Mouse (Mus musculus) adrenal gland, postnatal 36 days (tissue): ENCODE data around the gene Aqp6. TPM values are rescaled to one million over a fixed set of nuclear protein-coding genes. Genes with fewer than 3 reads are reported as not detected.
A peak's percentile ranks its signal among the peaks of the same experiment; 100 is the strongest.

Source experiments
- DNase-seq, 2 experiments: peaks; one replicate each; pipeline ENCODE4 v3.0.0; 2021; ENCODE audit warnings: mixed read lengths in 1 of 2
- long read RNA-seq, 2 experiments: library from polyadenylated mRNA; stranded (forward); transcript quantifications; one replicate each; pipeline ENCODE4 v2.0.0; 2021; ENCODE audit warnings: borderline sequencing depth in 2 of 2
- total RNA-seq, 2 experiments: library from RNA; stranded (reverse); gene quantifications; 2 replicates each; pipeline ENCODE4 v1.2.3; 2021

Aqp6 gene
- not detected for total RNA-seq
- long read RNA-seq, experiment 1: 0 reads
- long read RNA-seq, experiment 2: 0 reads

DNA sequence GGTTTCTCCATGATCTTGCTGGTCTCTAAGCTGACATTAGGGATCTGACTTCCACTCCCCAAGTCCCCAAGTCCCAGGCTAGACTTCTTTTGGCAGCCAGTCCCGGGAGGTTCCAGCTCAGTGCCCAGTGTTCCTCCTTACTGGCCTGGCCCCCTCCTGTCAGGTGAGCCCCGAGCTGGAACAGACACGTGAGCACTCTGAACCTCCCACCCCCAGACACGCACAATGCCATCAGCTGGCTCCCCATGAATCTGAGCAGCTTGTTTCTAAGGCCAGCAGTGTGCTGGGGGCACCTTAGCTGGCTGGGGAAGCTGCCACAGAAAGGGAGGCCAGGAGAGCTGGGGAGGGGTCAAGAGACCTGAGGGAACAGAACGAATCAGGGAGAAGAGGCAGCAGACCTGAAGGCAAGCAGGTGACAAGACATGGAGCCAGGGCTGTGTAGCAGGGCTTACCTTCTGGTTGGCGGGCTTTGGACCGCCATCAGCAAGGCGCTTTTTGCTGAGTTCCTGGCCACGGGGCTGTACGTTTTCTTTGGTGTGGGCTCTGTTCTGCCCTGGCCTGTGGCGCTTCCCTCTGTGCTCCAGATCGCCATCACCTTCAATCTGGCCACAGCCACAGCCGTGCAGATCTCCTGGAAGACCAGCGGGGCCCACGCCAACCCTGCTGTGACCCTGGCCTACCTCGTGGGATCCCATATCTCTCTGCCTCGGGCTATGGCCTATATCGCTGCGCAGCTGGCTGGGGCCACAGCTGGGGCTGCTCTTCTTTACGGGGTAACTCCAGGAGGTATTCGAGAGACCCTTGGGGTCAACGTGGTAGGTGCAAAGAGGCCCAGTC lies at the start of gene Aqp6:
Gene Aqp6 (plus strand): TSS at position 415 of the 837 bp plus-strand sequence.
- no peak for DNase-seq

DNA sequence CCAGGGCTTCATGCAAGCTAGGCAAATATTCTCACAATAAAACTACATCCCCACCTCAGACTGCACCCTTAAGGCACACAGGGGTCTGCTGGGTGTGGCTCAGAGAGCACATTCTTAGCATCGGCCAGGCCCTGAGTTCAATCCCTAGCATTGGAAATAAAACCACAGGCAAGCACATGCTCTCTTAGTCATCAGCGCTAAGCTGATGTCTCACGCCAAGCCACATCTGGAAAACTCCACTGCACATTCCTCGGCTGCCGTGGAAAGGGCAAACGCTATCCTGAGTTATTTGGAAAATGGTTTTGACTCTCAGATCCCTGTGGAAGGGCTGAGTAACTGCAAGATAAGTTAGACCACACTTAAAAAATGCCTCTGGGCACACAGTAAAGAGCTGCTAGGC lies 47.4 kb upstream of the Aqp6 start:
- DNase-seq: no peak

DNA sequence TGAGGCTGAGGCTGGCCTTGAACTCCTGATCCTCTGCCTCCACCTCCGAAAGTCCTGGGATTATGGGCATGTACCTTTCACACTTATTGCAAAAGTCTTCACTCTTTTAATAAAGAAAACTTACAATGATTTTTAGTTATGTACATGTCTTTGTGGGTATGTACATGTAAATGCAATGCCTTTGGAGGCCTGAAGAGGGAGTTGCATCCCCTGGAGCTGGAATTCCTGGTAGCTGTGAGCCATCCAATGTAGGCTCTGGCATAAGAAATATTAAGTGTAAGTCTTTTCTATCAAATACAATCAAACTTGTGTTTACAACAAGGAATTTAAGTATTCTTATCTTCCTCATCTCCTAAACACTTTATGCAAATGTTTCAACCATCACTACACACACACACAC lies 42.3 kb upstream of the Aqp6 start:
- no peak for DNase-seq

DNA sequence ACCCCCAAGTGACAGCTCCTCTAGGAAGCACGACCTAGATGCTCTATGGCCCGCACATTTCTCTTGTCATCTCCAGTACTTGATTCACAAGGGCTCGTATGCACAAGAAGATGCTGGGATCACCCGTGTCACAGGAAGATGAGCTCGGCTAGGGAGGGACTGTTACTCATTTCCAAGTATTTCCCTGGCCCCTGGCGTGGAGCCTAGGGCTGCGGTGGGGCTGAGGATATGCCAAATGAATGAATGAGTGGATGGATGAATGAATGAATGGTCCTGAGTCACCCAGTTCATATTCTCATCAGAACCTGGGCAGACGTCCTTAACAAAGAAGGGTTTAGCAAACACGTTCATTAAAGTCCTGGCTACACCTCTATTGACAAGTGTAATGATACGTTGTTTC lies 41.0 kb upstream of the Aqp6 start:
- DNase-seq: no peak

DNA sequence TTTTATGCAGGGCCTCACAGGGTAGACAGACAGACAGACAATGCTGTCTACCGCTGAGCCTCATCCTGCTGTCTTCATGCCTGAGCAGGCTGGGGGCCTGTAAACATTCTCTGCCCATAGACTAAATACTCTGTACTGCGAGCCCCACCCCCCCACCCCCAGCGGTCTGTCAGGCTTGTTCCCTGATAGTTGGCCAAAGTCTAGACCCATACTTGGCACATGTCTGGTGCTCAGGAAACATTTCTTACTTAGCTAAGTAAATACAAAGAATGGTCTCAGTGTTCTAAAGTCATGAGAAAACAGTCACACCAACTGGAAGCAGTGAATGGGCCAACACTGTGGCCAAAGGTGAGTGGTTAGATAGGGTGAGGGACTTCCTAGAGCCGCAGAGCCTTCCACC lies 33.8 kb upstream of the Aqp6 start:
- DNase-seq: no peak

DNA sequence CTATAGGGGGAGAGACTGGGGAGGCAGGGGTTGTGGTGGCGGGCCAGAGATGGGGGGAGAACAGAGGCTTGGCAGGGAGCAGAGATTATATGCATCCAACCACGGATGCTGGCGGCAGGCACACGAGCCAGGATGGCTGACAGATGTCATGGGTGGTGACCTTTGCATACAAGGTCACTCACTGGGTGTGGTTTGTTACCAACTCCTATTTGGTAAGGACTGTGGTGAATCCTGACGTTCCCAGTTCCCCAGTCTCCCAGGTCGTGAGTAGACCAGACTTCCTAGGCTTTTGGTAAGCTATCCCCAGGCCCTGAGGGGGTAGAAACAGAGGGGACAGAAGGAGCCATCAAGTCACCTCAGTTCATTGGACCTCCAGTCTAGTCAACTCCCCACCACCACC lies 32.5 kb upstream of the Aqp6 start:
- no peak for DNase-seq

DNA sequence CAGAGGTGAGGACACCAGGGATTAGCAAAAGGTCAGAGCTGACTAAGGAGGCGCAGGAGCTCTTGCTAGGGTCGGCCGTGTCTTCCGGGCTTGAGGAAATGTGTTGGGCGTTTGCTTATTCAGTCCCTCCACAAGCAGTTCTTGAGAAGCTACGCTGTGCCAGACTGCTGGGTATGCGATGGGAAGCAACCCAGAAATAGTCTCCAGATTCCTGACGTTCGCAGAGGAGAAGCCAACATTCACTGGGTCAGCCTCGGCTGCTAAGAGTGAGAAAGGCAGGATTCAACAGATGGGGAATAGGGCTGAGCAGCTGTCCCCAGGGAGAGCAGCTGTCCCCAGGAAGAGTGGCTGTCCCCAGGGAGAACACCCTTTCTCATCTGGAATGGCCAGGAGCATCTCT lies 32.1 kb upstream of the Aqp6 start:
- no peak for DNase-seq

DNA sequence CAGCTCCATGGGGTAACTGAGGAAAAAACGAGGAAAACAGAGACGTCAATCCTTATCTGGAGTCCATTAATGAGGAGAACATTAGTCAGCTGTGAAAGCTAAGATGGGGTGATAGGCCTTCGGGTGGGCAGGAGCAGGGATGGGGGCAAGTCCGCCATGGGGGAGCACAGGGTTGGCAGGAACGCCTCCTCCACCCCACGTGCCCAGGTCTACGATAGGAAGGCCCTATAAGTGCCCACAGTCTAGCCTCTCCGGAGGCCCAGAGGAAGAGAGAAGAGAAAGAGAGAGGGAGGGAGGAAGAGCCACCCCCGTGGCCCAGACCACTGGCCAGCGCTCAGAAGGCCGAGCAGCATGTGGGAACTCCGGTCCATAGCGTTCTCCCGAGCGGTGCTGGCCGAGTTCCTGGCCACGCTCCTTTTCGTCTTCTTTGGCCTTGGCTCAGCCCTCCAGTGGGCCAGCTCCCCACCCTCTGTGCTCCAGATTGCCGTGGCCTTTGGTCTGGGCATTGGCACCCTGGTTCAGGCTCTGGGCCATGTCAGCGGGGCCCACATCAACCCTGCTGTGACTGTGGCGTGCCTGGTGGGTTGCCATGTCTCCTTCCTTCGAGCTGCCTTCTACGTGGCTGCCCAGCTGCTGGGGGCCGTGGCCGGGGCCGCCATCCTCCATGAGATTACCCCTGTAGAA lies 22.3 kb upstream of the Aqp6 start, which contains the start of gene Aqp2:
Gene Aqp2 (plus strand): TSS at position 254 of the 684 bp plus-strand sequence.
- peak; percentile 35 to 61 for DNase-seq

DNA sequence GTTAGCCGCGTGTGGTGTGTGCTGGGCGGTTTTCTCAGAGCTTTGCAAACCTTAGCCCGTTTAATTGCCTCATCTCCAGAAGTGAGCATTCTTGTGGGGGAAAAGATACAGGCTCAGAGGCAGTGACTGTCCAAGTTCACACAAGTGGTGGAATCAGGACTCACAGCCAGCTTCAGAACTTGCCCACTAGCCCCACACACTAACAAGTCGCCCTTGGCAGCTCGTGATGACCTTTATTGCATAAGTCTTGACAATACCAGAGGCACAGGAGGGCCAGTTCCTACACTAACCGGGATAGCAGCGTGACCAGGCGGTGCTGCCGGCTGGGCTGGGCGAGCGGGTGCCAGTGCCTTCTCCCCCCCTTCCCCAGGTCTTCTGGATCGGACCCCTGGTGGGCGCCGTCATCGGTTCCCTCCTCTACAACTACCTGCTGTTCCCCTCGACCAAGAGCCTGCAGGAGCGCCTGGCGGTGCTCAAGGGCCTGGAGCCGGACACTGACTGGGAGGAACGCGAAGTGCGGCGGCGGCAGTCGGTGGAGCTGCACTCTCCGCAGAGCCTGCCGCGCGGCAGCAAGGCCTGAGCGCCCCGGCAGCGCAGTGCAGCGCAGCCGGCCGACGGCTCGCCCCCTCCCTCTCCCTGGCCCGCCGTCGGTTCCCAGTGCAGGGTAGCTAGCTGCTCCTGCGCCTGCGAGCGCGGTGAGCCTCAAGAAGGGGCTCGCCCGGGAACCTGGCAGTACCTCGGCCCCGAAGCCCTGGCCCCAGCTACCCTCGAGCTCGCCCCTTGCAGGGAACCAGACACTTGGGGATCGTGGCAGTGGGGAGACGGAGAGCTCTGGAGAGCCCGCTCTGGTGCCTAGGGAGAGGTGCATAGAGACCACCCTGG lies 17.5 kb upstream of the Aqp6 start:
- DNase-seq: peak; percentile 47 to 48

DNA sequence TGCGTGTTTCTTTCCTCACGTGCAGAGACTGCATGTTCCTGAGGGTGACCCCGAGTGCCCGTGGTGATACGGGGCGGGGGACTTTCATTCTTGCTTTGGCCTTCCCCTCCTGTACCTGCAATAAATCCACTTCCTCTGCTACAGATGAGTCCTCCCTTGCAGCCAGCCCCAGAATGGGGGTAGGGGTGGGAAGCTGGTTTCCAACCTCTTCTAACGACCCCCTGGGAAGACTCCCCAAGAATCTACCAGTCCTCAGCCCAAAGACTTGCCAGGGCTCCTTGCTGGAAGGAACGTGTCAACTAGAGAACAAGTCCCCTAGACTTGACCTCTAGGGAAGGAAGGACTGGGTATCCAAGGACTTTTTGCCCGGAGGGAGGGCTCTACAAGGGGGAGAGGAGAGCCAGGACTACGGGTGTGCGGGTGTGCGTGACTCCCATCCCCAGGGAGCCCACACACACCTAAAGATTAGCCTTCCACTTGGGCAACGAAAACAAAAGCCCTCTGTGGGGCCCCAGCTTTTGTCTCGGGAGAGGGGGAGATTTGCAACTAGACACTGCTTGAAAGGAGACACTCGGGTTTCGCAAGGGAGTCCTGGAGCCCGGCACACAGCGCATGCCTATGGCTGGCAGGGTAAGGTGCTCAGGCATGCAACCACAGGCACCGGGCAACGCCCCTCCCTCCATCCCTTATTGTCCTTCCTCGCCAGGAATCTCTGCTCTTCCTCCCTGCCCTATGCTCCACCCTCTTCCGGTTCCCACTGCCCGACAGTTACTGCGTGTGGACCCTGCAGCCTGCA lies 16.6 kb upstream of the Aqp6 start:
- peak in 1 of 2 experiments; percentile 24 for DNase-seq

DNA sequence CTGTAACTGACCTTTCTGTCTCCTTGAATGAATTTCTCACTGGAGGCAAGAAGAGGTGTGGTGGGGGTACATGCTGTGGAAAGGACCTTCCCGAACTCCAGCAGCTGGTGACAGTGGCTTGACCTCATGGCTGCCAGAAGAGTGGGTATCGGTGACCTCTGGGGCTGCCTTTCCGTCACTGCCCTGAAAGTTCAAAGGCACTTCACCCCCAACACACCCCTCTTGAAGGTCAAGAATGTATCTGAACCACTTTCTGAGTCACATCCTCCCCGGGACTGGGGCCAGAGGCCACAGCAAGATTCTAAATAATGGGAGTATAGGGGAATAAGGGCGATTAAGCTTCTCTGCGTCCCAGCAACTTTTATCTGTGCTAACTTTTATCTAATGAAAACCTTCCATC lies 15.5 kb upstream of the Aqp6 start:
- DNase-seq: peak; percentile 54 to 62

DNA sequence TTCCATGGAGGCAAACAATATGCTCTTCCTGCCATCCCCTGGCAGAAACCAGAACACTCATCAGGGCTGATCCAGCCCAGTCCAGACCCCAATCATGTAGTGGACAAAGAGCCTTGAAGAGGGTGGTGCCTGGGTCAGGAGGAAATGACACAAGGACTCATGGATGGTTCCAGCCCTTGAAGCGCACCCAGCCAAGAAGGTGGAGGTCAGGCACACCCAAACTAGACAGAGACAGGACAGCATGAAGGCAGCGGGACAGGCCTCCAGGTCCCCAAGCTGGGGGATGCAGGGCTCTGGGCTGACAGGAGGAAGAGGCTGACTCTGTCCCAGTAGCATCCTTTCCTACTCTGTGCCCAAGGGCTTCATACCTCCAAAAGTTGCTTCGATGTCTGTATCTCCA lies 14.7 kb upstream of the Aqp6 start:
- DNase-seq: no peak

DNA sequence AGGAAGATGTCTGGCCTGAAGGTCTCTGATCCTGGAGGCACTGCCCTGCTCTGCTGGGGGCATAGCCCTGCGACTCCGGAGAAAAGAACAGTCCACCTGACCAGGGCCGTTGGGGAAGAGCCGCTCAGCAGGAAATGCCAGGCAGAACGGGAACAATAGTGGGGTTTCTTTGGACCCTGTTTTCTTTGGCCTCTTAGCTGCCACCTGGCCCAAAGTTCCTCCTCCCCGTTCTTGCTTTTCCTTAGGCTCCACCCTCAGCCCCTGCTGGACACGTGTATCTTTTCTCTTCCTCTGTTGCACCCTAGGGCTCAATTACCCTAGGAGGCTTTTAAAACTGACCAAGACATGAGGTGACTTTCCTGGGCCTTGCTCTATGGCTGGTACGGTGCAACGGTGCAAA lies 12.0 kb upstream of the Aqp6 start:
- DNase-seq: no peak

DNA sequence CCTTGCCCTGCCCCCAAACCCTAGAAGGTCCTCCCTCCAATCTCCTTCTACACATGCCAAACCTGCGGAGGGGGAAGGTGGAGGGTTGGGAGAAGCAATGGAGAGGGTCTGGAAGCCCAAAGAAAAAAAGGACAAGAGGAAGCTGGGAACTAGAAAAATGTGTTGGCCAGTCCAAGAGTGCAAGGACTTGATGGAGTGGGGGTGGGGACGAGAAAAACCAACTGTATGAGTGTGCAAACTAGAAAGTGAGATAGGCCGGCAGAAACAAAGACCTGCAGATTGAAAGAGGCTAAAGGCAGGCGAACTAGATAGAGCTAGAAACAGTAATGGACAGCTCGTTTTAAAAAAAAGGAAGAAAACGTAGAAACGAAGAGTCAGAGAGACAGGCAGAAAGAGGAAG lies 11.5 kb upstream of the Aqp6 start:
- DNase-seq: no peak

DNA sequence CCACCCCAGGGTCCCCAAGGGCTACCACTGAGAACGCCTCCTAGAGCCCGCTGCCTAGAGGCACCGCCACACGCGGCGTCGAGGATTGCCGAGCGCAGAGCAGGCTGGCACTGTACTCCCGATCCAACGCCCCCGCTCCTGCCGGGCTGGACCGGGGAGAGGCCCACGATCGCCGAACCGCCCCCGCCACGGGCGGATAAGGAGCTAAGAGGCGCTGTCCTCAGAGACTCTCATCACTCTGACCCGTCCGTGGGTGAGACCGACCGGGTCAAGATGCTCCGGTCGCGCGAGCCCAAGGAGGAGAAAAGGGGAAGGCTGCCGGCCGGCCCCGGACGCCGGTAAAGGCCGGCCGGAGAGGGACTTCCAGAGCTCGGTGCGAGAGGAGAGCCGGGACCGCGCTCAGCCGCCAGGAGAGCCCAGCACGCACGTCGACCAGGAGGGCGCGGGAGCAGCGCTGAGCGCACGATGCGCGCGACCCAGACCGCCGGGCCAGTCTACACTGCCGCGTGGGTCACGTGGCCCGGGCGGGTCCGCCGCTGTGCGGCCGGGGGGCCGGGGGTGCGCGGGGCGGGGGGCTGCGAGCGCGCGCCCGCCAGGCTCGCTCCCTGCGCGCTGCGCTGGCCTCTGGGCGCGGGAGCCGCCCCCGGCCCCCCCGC lies 10.6 kb upstream of the Aqp6 start, which contains the start of gene Aqp5:
Gene Aqp5 (plus strand): TSS at position 354 of the 656 bp plus-strand sequence.
- peak in 1 of 2 experiments; percentile 54 for DNase-seq

DNA sequence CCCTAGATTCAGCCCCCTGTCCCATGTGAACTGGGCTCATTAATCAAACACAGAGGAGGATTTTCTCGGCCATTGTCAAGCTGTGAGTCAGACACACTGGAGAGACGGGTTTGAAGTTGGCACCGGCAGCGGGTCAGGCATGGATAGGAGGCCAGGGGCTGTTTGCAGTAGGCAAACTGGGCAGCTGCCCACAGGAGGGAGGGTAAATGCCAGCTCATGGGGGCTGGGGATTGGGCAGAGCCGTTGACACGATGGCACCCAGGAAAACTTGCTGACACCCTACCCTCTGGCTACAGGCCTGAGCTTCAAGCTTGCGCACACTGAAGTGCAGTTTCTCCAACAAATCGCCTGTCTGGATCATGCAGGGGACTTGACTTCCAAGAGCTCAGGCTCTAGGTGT lies 9.0 kb upstream of the Aqp6 start:
- DNase-seq: peak; percentile 64 to 66

DNA sequence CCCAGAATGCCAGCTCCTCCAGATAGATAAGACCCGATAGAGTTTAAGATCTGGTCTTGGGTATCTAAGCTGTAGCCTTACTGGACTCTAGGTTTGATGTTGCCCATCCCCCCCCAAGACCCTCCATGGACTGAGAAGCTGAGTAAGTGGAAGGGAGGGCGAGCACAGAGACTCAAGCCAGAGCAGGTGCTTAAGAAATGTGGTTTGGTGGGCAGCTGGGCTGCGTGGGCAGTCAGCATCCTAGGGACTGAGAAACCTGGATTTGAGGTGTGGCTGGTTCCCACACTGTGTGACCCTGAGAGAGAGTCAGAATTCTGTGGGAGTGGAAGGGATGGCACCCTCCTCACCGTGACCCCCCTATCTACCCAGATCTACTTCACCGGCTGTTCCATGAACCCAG lies 8.3 kb upstream of the Aqp6 start:
- no peak for DNase-seq

DNA sequence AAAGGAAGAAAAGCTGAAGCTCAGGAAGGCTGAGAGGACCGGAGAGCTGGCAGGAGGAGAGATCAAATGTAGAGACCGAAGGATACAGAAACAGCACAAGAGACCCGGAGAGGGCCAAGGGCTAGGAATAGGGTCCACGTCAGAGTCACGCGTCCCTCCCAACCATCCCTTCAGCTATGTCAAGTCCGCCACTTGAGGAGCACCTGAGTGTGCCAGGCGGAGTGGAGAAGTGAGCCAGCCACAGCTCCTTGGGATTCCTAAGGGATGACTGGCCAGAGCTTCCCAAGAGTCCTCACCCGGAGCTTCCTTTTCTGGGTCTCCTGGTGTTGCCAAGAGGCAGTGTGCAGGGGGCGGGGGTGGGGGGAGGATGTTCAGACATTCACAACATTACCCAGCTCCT lies 6.2 kb upstream of the Aqp6 start:
- no peak for DNase-seq

DNA sequence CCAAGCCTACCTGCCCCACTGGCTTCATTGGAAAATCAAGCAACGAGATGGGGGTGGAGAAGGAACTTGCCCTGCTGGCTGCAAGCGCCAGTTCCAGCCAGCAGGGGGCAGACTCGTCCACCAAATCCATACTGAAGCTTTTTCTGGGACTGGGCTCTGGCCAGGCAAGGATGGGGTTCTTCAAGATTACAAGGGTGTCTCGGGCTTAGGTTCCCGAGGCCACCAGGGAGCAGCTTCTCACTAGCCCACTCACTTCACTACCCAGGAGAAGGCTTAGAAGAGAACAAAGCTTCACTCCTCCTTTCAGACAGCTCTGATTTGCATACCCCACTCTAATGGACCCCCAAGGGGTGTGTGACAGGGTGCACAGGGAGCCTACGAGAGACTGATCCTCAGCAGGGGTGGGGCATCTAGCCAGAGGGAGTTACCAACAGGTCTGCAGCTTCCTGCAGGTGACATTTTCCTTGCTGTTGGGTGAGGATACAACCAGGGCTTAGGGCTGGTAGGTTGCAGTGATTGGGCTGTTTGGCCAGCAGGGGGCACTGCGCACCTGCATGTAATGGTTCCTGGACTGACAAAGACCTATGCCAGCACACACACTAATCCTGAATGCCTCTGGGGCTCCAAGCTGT lies 5.0 kb upstream of the Aqp6 start:
- DNase-seq: peak; percentile 87 to 91

DNA sequence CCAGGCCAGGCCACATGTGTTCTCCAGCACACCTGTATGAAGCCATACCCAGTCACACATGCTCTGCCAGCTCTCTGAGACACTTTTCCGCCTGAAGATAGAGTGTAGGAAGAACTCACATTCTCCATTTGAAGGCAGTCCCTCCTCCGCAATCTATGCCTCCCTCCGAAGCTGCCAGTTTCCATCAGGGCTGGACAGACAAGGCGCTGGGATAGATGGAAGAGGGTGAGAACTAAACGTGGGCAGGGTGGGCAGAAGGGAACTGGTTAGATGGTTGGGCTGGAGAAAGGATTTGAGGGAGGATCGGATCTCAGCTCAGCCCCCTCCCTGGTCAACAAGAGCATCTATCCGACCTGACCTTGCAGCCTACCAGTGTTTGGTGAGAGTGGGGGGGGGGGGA lies 4.4 kb upstream of the Aqp6 start:
- no peak for DNase-seq

DNA sequence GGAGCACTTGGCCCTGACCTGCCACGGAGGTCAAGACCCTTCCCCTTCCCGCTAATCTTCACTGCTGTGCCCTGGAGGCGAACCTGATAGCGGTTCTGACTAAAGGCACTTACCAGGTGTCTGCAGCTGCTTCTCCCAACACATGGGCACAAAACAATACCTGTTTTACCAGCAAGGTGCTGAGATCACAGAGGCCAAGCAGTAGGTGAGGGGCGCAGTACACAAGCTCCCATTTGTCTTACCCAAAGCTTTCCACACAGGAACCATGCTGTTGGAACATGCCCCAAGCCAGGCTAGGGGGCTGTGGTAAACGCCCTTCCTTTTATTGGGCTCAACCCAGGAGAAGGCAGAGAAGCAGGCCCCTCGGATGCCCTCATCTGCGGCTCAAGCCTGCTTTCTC lies 3.6 kb upstream of the Aqp6 start:
- DNase-seq: no peak
